Mouse (Mus musculus): ENCODE results near the gene Cfl2. TPM values are rescaled to one million over a fixed set of nuclear protein-coding genes. Genes with fewer than 3 reads are reported as not detected.

Gene Cfl2
- polyA plus RNA-seq (2014; fragmentation: Illumina TruSeq; extraction: RNeasy Lipid Tissue Mini Kit (QIAGEN cat#74804); ENCODE audit: low read depth, low replicate concordance) = 89.2 TPM

GRCm38 (mm10) chr12:54862606-54863535 is at the start of gene Cfl2:
TSS of gene Cfl2 (minus strand) at chr12:54862877.

Other genes with a start within 250 kb of the Cfl2 start
- gene Sptssa, start 206.3 kb downstream of the Cfl2 start, polyA plus RNA-seq (2014; fragmentation: Illumina TruSeq; extraction: RNeasy Lipid Tissue Mini Kit (QIAGEN cat#74804); ENCODE audit: low read depth, low replicate concordance) = 122 TPM
- 29.3 TPM for gene Eapp, start 167.0 kb downstream of the Cfl2 start, polyA plus RNA-seq (2014; fragmentation: Illumina TruSeq; extraction: RNeasy Lipid Tissue Mini Kit (QIAGEN cat#74804); ENCODE audit: low read depth, low replicate concordance)
- gene Snx6, start 67.2 kb downstream of the Cfl2 start, polyA plus RNA-seq (2014; fragmentation: Illumina TruSeq; extraction: RNeasy Lipid Tissue Mini Kit (QIAGEN cat#74804); ENCODE audit: low read depth, low replicate concordance) = 79.4 TPM
- not detected for gene Gm20403, start 123.7 kb upstream of the Cfl2 start, polyA plus RNA-seq (2014; fragmentation: Illumina TruSeq; extraction: RNeasy Lipid Tissue Mini Kit (QIAGEN cat#74804); ENCODE audit: low read depth, low replicate concordance)
- gene Baz1a, start 151.5 kb upstream of the Cfl2 start, polyA plus RNA-seq (2014; fragmentation: Illumina TruSeq; extraction: RNeasy Lipid Tissue Mini Kit (QIAGEN cat#74804); ENCODE audit: low read depth, low replicate concordance) = 10.4 TPM
- 15.5 TPM for gene 2700097O09Rik, start 217.2 kb upstream of the Cfl2 start, polyA plus RNA-seq (2014; fragmentation: Illumina TruSeq; extraction: RNeasy Lipid Tissue Mini Kit (QIAGEN cat#74804); ENCODE audit: low read depth, low replicate concordance)
- 92.1 TPM for gene Srp54a, start 217.4 kb upstream of the Cfl2 start, polyA plus RNA-seq (2014; fragmentation: Illumina TruSeq; extraction: RNeasy Lipid Tissue Mini Kit (QIAGEN cat#74804); ENCODE audit: low read depth, low replicate concordance)